Mouse (Mus musculus): Measurements from ENCODE around the gene Dao. TPM values are rescaled to one million over a fixed set of nuclear protein-coding genes. Genes with fewer than 3 reads are reported as not detected.
A peak's percentile ranks its signal among the peaks of the same experiment; 100 is the strongest.

The Dao gene
- polyA plus RNA-seq, 1 experiment from 2014 or later = 7.7 TPM

DNA sequence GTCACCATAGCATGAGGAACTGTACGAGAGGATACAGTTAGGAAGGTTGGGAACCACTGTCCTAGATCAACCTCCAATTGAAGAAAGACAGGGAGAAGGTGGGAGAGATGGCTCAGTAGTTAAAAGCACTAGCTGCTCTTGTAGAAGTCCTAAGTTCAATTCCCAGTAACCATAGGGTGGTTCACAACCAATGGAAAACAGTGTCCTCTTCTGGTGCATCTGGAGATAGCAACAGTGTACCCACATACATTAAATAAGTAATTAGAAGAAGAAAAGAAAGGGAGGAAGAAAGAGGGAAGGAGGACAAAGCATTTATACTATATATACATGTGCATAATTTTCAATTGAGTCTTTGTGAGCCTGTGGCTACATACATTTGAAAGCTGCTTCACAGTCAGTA, 41.6 kb downstream of the Dao start:
- Histone ChIP-seq H3K27me3 (ENCODE audit: control insufficient read depth, insufficient read depth, low read length) (no peaks in the 10 kb centered on the region), H3K4me2 (replicated peaks; ENCODE audit: low read depth, low read length) (no peak overlapping the region), H3K9me3 (ENCODE audit: control insufficient read depth, low read length) (no peaks in the 10 kb centered on the region), H3K36me3 (ENCODE audit: control insufficient read depth, insufficient read depth, low read length) (no peaks in the 10 kb centered on the region), H3K4me3 (ENCODE audit: low read length) (no peak overlapping the region), H3K9ac (ENCODE audit: low read depth, low read length) (no peak overlapping the region), H3K27ac (ENCODE audit: low read depth, low read length) (no peak overlapping the region), H3K4me1 (ENCODE audit: control insufficient read depth, insufficient read depth, low read length) (0 out of 2 replicates have a peak, but pooled peaks cover 4% of the 10 kb centered on the region)
- no peak for ATAC-seq (ENCODE audit: low FRiP score, low TSS enrichment)
- 70% methylated on average over 1 of the region's 1 CpGs for WGBS

DNA sequence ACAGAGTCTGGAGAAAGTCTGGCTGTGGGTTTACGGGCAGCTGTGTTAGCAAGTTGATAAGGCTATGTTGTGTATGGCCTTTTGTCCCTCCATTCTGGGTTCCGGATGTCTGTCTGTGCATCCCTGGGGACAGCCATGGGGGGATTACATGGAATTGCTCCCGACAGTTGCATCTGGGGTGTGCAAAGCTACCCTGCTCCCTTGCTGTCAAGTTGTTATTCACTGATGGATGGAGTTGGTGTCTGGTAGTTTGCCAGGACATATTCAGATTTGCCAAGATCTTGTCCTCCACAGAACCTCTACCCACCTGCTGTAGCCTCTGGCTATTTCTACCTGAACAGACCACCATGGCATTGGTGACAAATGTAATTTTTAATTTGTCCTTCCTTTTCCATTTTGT, 42.6 kb downstream of the Dao start:
- Histone ChIP-seq H3K9ac (ENCODE audit: low read depth, low read length) (no peak overlapping the region), H3K36me3 (ENCODE audit: control insufficient read depth, insufficient read depth, low read length) (no peaks in the 10 kb centered on the region)

DNA sequence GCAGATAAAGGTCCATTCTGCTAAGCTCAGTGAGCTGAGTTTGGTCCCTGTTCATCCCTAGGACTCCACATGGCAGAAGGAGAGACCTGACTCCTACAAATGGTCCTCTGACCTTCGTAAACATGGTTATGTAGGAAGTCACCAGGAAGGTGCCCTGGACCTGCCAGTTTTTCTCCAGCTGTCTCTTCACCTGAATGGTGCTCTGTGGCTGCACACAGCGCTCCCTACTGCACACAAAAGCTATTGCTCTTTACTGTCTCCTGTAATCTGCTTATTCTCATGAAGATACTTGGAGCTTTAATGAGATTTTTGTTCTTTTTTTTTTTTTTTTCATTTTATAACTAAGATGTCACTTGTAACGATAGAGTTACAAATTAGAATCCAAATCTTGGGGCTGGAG, 43.1 kb downstream of the Dao start:
- Histone ChIP-seq H3K27ac (ENCODE audit: low read depth, low read length) (no peak overlapping the region), H3K36me3 (ENCODE audit: control insufficient read depth, insufficient read depth, low read length) (no peaks in the 10 kb centered on the region), H3K4me2 (replicated peaks; ENCODE audit: low read depth, low read length) (no peak overlapping the region), H3K4me1 (ENCODE audit: control insufficient read depth, insufficient read depth, low read length) (0 out of 2 replicates have a peak, but pooled peaks cover under 1% of the 10 kb centered on the region), H3K9ac (ENCODE audit: low read depth, low read length) (no peak overlapping the region), H3K27me3 (ENCODE audit: control insufficient read depth, insufficient read depth, low read length) (no peaks in the 10 kb centered on the region), H3K4me3 (ENCODE audit: low read length) (no peak overlapping the region), H3K9me3 (ENCODE audit: control insufficient read depth, low read length) (no peaks in the 10 kb centered on the region; the same call in 1 of the 2 replicates)
- 52% methylated on average over 3 of the region's 3 CpGs for WGBS
- ATAC-seq (ENCODE audit: low FRiP score, low TSS enrichment) = no peak

More for the DNA sequence above, 42.6 kb downstream of the Dao start:
- Histone ChIP-seq H3K9me3 (ENCODE audit: control insufficient read depth, low read length) (no peaks in the 10 kb centered on the region; the same call in 1 of the 2 replicates), H3K4me3 (ENCODE audit: low read length) (no peak overlapping the region), H3K4me1 (ENCODE audit: control insufficient read depth, insufficient read depth, low read length) (0 out of 2 replicates have a peak, but pooled peaks cover 4% of the 10 kb centered on the region), H3K27me3 (ENCODE audit: control insufficient read depth, insufficient read depth, low read length) (no peaks in the 10 kb centered on the region), H3K27ac (ENCODE audit: low read depth, low read length) (no peak overlapping the region), H3K4me2 (replicated peaks; ENCODE audit: low read depth, low read length) (no peak overlapping the region)
- no peak for ATAC-seq (ENCODE audit: low FRiP score, low TSS enrichment)
- 87% methylated on average over 3 of the region's 3 CpGs for WGBS

DNA sequence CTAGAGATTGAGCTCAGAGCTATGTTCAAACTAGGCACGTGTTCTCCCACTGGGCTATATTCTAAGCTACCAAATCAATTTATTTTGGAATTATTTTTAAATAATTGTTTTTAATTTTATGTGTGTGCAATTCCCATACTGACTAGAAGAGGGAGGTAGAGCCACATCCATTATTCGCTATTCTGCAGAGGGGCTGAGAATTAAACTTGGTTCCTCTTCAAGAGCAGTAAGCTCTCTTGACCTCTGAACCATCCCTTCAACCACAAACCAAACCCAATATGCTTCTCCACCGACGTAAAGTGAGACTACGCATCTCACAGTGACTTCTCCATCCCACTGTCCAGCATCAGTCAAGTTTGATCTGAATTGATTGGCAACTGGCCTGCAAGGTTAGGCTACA, 43.7 kb downstream of the Dao start:
- H3K9ac ChIP-seq (ENCODE audit: low read depth, low read length) = no peak overlapping the region
- no peaks in the 10 kb centered on the region for H3K36me3 ChIP-seq (ENCODE audit: control insufficient read depth, insufficient read depth, low read length)
- no peak overlapping the region for H3K4me2 ChIP-seq (replicated peaks; ENCODE audit: low read depth, low read length)
- H3K4me1 ChIP-seq (ENCODE audit: control insufficient read depth, insufficient read depth, low read length) = 0 out of 2 replicates have a peak, but pooled peaks cover 3% of the 10 kb centered on the region
- H3K4me3 ChIP-seq (ENCODE audit: low read length) = no peak overlapping the region
- WGBS = 86% methylated on average over 5 of the region's 5 CpGs
- no peak for ATAC-seq (ENCODE audit: low FRiP score, low TSS enrichment)
- H3K27me3 ChIP-seq (ENCODE audit: control insufficient read depth, insufficient read depth, low read length) = no peaks in the 10 kb centered on the region
- no peak overlapping the region for H3K27ac ChIP-seq (ENCODE audit: low read depth, low read length)
- H3K9me3 ChIP-seq (ENCODE audit: control insufficient read depth, low read length) = no peaks in the 10 kb centered on the region; the same call in 1 of the 2 replicates

DNA sequence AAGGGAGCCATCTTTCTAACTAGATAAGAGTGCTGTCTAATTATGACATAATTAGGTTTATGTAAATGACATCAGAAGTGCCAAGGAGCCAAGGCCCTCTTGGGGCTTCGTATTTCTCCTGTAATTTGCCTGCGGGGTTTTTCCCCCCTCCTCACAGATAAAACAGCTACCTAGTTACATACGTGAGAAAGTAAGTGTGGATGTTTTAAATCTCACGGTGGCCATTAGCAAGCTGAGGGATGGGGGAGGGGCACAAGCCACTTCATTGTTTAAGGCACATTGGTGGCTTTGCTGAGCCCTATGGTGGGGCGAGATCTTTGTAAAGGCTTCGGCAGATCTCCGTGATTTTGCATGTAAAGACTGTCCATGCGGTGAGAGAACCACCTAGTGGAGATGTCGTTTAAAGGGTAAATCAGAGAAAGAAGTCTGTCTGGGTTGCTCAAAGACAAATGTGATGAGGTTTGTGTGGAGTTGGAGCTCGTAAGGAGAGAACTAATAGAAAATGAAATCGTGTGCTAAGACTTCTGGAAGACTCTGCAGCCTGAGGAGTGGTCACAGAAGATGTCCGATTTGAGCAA, 45.3 kb downstream of the Dao start:
- 0 out of 2 replicates have a peak, but pooled peaks cover 5% of the 10 kb centered on the region for H3K4me1 ChIP-seq (ENCODE audit: control insufficient read depth, insufficient read depth, low read length)
- no peaks in the 10 kb centered on the region for H3K36me3 ChIP-seq (ENCODE audit: control insufficient read depth, insufficient read depth, low read length)
- WGBS = 58% methylated on average over 12 of the region's 12 CpGs
- H3K27ac ChIP-seq (ENCODE audit: low read depth, low read length) = no peak overlapping the region
- H3K27me3 ChIP-seq (ENCODE audit: control insufficient read depth, insufficient read depth, low read length) = no peaks in the 10 kb centered on the region
- H3K4me2 ChIP-seq (replicated peaks; ENCODE audit: low read depth, low read length) = no peak overlapping the region
- ATAC-seq (ENCODE audit: low FRiP score, low TSS enrichment) = no peak
- H3K9ac ChIP-seq (ENCODE audit: low read depth, low read length) = no peak overlapping the region
- no peak overlapping the region for H3K4me3 ChIP-seq (ENCODE audit: low read length)
- no peaks in the 10 kb centered on the region; the same call in 1 of the 2 replicates for H3K9me3 ChIP-seq (ENCODE audit: control insufficient read depth, low read length)

DNA sequence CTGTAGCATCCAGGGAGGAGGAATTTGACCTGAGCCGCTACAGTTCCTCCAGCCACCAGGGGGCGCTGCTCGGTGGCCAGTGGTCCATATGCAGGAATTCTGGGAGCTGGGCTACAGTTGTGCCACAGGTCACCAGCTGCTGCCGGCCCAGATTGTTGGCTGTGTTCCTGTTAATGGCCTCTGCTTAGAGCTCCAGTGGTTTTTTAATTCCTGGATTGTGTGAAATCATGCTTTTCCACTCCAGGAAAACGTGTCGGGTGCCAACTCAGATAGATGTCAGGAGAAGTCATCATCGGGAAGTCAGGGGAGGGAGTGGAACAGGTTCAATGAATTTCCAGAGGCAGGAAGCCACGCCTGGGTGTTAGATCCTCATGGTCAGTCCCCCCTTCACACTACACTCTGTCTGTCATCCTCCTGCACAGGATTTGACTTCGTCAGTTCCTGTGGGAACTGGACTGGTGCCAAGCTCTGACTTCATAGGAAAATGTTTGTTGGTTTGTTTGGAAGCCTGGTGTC, 48.8 kb downstream of the Dao start:
- no peaks in the 10 kb centered on the region; the same call in 1 of the 2 replicates for H3K9me3 ChIP-seq (ENCODE audit: control insufficient read depth, low read length)
- no peaks in the 10 kb centered on the region for H3K36me3 ChIP-seq (ENCODE audit: control insufficient read depth, insufficient read depth, low read length)
- H3K9ac ChIP-seq (ENCODE audit: low read depth, low read length) = no peak overlapping the region
- WGBS = 20% methylated on average over 9 of the region's 9 CpGs
- peak overlapping the region; percentile 29 for H3K4me2 ChIP-seq (replicated peaks; ENCODE audit: low read depth, low read length)
- H3K27ac ChIP-seq (ENCODE audit: low read depth, low read length) = peak overlapping the region; percentile 42; the same call in 1 of the 2 replicates
- peak overlapping the region; percentile 4; the same call in 1 of the 2 replicates for H3K4me3 ChIP-seq (ENCODE audit: low read length)
- 0 out of 2 replicates have a peak, but pooled peaks cover 5% of the 10 kb centered on the region for H3K4me1 ChIP-seq (ENCODE audit: control insufficient read depth, insufficient read depth, low read length)
- H3K27me3 ChIP-seq (ENCODE audit: control insufficient read depth, insufficient read depth, low read length) = no peaks in the 10 kb centered on the region
- ATAC-seq (ENCODE audit: low FRiP score, low TSS enrichment) = peak; percentile 65; the same call in 1 of the 2 replicates

DNA sequence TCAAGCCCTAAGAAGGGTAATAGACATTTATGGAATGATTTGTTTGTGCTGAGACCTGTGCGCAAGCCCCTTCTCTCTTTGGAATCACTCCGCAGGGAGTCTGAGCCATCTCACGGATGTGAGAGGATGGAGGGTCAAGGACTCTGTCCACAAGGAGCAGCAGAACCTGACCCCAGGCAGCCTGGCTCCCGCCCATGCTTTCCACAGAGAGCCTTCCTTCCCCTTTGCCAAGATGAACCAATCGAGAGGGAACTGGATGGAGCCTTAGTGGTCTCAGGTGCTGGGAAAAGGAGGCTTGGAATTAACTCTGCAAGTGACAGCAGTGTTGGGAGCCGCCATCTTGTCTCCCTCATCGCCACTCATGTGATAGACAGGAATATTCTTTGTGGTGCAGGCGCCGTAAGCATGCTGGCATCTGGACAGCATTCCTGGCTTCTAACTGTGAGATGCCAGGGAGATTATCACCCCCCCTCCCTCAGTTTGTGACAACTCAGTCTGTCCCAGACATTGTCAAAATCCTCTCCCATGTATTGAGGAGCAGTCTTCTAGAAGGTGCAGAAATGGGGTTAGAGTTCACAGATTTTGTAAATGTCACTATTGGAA, 53.7 kb downstream of the Dao start:
- Histone ChIP-seq H3K27ac (ENCODE audit: low read depth, low read length) (no peak overlapping the region), H3K9me3 (ENCODE audit: control insufficient read depth, low read length) (peaks cover 2% of the 10 kb centered on the region; the same call in 1 of the 2 replicates), H3K4me1 (ENCODE audit: control insufficient read depth, insufficient read depth, low read length) (0 out of 2 replicates have a peak, but pooled peaks cover 2% of the 10 kb centered on the region), H3K9ac (ENCODE audit: low read depth, low read length) (no peak overlapping the region), H3K36me3 (ENCODE audit: control insufficient read depth, insufficient read depth, low read length) (no peaks in the 10 kb centered on the region), H3K4me3 (ENCODE audit: low read length) (no peak overlapping the region), H3K27me3 (ENCODE audit: control insufficient read depth, insufficient read depth, low read length) (no peaks in the 10 kb centered on the region), H3K4me2 (replicated peaks; ENCODE audit: low read depth, low read length) (no peak overlapping the region)
- ATAC-seq (ENCODE audit: low FRiP score, low TSS enrichment) = no peak
- 67% methylated on average over 9 of the region's 9 CpGs for WGBS

DNA sequence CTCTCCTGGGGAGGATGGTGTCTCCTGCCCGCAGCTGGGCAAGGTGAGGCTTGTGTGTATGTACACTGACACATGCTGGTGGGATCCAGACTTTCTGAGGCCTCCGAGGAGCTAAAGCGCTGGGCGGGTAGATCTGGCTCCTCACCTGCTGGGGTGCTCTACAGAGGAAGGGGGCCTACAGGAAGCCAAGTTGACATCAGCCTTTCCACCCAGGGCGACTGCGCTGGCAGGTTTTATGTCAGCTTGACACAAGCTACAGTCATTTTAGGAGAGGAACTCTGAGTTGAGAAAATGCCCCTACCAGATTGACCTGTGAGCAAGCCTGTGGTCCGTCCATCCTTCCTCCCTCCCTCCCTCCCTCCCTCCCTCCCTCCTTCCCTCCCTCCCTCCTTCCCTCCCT, 58.2 kb downstream of the Dao start:
- H3K4me3 ChIP-seq (ENCODE audit: low read length) = no peak overlapping the region
- no peak overlapping the region for H3K27ac ChIP-seq (ENCODE audit: low read depth, low read length)
- H3K4me2 ChIP-seq (replicated peaks; ENCODE audit: low read depth, low read length) = no peak overlapping the region
- H3K36me3 ChIP-seq (ENCODE audit: control insufficient read depth, insufficient read depth, low read length) = no peaks in the 10 kb centered on the region
- WGBS = 35% methylated on average over 7 of the region's 7 CpGs
- no peaks in the 10 kb centered on the region for H3K4me1 ChIP-seq (ENCODE audit: control insufficient read depth, insufficient read depth, low read length)
- peaks cover 2% of the 10 kb centered on the region; the same call in 1 of the 2 replicates for H3K9me3 ChIP-seq (ENCODE audit: control insufficient read depth, low read length)
- H3K9ac ChIP-seq (ENCODE audit: low read depth, low read length) = no peak overlapping the region
- no peaks in the 10 kb centered on the region for H3K27me3 ChIP-seq (ENCODE audit: control insufficient read depth, insufficient read depth, low read length)
- ATAC-seq (ENCODE audit: low FRiP score, low TSS enrichment) = no peak

DNA sequence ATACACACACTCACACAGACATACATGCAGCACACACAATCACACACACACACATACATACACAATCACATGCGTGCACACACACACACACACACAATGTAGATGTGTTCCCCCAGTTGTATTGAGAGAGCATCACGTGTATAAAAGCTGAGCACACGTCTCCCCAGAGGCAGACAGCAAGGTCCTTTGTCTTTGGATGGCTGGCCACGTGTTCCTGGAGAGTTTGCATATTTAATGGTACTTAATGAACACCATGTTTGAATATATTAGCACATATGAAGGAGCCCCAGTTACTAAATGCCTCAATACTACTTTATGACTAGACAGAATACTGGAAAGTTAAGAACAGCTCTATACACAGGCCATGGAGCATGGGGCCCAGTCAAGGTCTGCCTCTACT, 60.5 kb downstream of the Dao start:
- no peak overlapping the region for H3K4me2 ChIP-seq (replicated peaks; ENCODE audit: low read depth, low read length)
- H3K36me3 ChIP-seq (ENCODE audit: control insufficient read depth, insufficient read depth, low read length) = no peaks in the 10 kb centered on the region
- no peak for ATAC-seq (ENCODE audit: low FRiP score, low TSS enrichment)
- H3K27ac ChIP-seq (ENCODE audit: low read depth, low read length) = no peak overlapping the region
- no peak overlapping the region for H3K9ac ChIP-seq (ENCODE audit: low read depth, low read length)
- WGBS = 79% methylated on average over 4 of the region's 4 CpGs
- no peaks in the 10 kb centered on the region for H3K9me3 ChIP-seq (ENCODE audit: control insufficient read depth, low read length)
- no peaks in the 10 kb centered on the region for H3K4me1 ChIP-seq (ENCODE audit: control insufficient read depth, insufficient read depth, low read length)
- no peak overlapping the region for H3K4me3 ChIP-seq (ENCODE audit: low read length)
- no peaks in the 10 kb centered on the region for H3K27me3 ChIP-seq (ENCODE audit: control insufficient read depth, insufficient read depth, low read length)

Data from kidney, embryonic 14.5 days (tissue).